Mouse (Mus musculus) kidney, adult 2 months (tissue): ENCODE measurements around the gene Gm28047.

Source experiments
- CTCF ChIP-seq: fragments of 200-500 bp; conservative IDR thresholded peaks from 2 replicates; pipeline ENCODE4 v1.5.1; 2011; ENCODE audit warnings: low read depth, mild to moderate bottlenecking, control low read depth, low read length, moderate library complexity, mixed read lengths; ENCODE audit not compliant: insufficient read depth, insufficient read length
- POLR2A ChIP-seq: fragments of 200-500 bp; IDR thresholded peaks from one replicate; pipeline ENCODE4 v1.6.1; 2011; ENCODE audit warnings: low read depth, low read length, control low read depth

- TF ChIP-seq POLR2A (no peak), CTCF (no peak)
Observed at GRCm38 (mm10) chr15:102503447-102503846, 121.4 kb downstream of the Gm28047 start, which contains the start of gene Gm10337.
